Mouse (Mus musculus) bone marrow, adult 2 months (tissue): ENCODE measurements around the gene Gpd2. TPM values are rescaled to one million over a fixed set of nuclear protein-coding genes. Genes with fewer than 3 reads are reported as not detected.

ENCODE experiments used
- H3K27ac ChIP-seq: fragments of 200-500 bp; 2 replicates; pipeline ENCODE4 v1.5.1; 2012; ENCODE audit warnings: low read depth, mild to moderate bottlenecking, control low read depth, inconsistent platforms, low read length; ENCODE audit not compliant: control insufficient read depth, poor library complexity, insufficient read depth
- H3K4me1 ChIP-seq: fragments of 200-500 bp; 2 replicates; pipeline ENCODE4 v1.6.1; 2011; ENCODE audit warnings: low read length; ENCODE audit not compliant: control insufficient read depth, insufficient read depth
- H3K4me3 ChIP-seq: fragments of 200-500 bp; replicated peaks from 2 replicates; pipeline ENCODE3; 2011; ENCODE audit warnings: mild to moderate bottlenecking, low read depth, low read length, control low read depth; ENCODE audit not compliant: control insufficient read depth
- CTCF ChIP-seq: fragments of 200-500 bp; IDR thresholded peaks from 2 replicates; pipeline ENCODE4 v1.5.1; 2011; ENCODE audit warnings: low read length, control low read depth; ENCODE audit not compliant: control insufficient read depth, insufficient read depth
- POLR2A ChIP-seq: fragments of 200-500 bp; IDR thresholded peaks from 2 replicates; pipeline ENCODE4 v1.6.1; 2011; ENCODE audit warnings: low read depth, mild to moderate bottlenecking, control low read depth, low read length, borderline replicate concordance; ENCODE audit not compliant: control insufficient read depth
- WGBS: fragments of 180-500 bp; shearing (Covaris S2); methylation state at CpG from one replicate; pipeline ENCODE4 v1.1.7; 2018; 5-methylcytosine and 5-hydroxymethylcytosine counted together
- polyA plus RNA-seq: library from polyadenylated mRNA; stranded (reverse); fragments of >200 nt; gene quantifications from 2 replicates; pipeline ENCODE4 v1.2.4, GENCODE M21; 2011; ENCODE audit warnings: low replicate concordance; ENCODE audit not compliant: missing spikeins, insufficient read depth, insufficient read length

The Gpd2 gene
- polyA plus RNA-seq, 1 experiment, result 4.8 TPM

- H3K4me1 ChIP-seq, result no peaks in the 10 kb centered on the region; the same call in 1 of the 2 replicates
- TF ChIP-seq CTCF, result no peak
- no peak for TF ChIP-seq POLR2A
- H3K27ac ChIP-seq, result no peak overlapping the region
- WGBS, result 78% methylated on average over 7 of the region's 7 CpGs
- H3K4me3 ChIP-seq, result no peak overlapping the region
Observed at GRCm38 (mm10) chr2:57329327-57329726, 91.9 kb downstream of the Gpd2 start.

DNA sequence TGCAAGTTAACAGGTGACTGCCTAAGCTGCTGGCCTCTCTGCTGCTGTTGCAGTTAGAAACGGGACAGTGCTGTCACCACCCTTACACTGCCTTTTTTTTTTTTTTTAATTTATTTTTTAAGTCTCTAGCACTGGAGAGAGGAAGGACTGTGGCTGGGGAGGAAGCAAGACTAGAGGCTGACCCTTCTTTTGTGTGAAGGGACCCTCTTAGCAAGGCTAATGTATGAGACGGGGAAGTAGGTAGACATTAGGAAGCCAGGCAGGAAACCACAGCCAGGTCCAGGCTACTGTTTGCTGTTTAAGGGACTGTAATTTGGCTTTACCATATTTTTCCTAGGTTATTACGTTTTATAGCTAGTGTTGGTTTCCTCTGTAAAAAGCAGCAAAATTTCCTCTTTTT, 93.4 kb downstream of the Gpd2 start:
- TF ChIP-seq POLR2A, result no peak
- no peak for TF ChIP-seq CTCF
- WGBS, result 4% methylated on average over 3 of the region's 3 CpGs
- Histone ChIP-seq H3K4me3 (no peak overlapping the region), H3K27ac (no peak overlapping the region), H3K4me1 (no peaks in the 10 kb centered on the region; the same call in 1 of the 2 replicates)

DNA sequence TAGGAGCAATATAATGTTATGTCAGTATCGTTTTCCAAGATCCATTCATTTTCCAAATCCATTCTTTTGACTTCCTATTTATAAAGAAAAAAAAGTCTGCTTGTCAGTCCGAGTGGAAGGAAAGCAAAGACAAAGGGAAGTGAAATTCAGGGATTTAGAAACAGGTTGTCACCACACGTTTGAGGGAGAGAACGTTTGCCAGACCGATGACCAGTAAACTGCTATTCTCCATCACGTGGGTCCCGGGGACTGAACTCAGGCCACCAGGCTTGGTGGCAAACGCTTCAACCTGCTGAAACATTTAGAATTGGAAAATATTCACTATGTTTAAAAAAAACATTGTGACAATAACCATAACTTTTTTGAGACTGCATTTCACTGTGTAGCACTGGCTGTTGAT, 93.8 kb downstream of the Gpd2 start:
- no peak overlapping the region for H3K27ac ChIP-seq
- no peaks in the 10 kb centered on the region; the same call in 1 of the 2 replicates for H3K4me1 ChIP-seq
- no peak overlapping the region for H3K4me3 ChIP-seq
- WGBS, result 25% methylated on average over 8 of the region's 8 CpGs
- TF ChIP-seq CTCF (no peak), POLR2A (no peak)

DNA sequence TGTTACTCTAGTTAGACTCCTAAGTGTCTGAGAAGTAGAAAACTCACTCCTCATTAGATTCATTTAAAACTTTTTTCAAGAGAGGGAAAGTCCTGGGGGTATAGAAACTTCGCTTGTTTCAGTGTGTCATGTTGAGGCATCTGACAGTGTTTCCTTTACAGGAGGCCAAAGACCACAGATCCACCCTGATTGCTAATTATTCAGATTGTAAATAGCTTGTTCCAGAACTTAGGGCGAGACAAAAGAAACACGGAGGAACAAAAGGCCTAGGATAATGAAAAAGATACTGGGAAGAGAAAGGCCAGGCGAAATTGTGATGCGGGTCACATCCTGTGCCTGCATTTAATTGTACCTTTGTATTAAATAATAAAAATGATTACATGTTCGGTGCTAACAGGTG, 96.0 kb downstream of the Gpd2 start:
- H3K27ac ChIP-seq, result no peak overlapping the region
- no peak for TF ChIP-seq CTCF
- no peak for TF ChIP-seq POLR2A
- no peaks in the 10 kb centered on the region; the same call in 1 of the 2 replicates for H3K4me1 ChIP-seq
- no peak overlapping the region for H3K4me3 ChIP-seq
- WGBS, result 86% methylated on average over 6 of the region's 6 CpGs

DNA sequence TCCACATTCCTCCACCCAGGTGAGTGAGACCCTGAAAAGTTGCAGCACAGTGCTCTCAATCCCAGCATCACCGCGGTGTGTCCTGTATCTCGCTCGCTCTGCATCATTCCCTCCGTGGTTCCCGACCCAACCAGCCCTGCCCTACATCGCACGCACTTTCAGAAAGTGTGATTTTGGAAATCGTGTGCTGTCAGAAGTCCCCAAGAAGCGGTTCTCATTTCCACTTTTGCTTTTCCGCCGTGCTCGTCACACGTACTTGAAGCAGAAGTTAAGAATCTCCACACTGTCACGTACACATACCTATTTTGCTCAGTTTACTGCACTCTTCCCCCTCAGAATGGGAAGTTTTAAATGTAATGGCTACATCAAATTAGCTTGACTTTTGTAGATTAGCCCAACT, 98.0 kb downstream of the Gpd2 start:
- no peak overlapping the region for H3K4me3 ChIP-seq
- H3K27ac ChIP-seq, result no peak overlapping the region
- no peaks in the 10 kb centered on the region; the same call in 1 of the 2 replicates for H3K4me1 ChIP-seq
- TF ChIP-seq POLR2A, result no peak
- TF ChIP-seq CTCF, result no peak
- 87% methylated on average over 15 of the region's 15 CpGs for WGBS

DNA sequence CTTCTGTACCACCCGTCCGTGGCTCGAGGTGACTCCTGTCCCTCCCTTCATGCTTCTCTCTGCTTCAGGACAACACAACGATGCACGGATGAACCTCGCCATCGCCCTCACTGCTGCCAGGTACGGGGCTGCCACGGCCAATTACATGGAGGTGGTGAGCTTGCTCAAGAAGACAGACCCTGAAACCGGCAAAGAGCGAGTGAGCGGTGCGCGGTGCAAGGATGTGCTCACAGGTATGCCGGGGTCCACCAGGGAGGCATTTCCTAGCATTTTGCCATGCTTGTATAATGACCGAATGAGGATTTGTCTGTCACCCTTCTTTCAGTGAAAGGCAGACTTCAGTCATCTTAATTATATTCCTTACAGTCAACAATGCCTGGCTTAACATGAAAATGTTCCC, 101.3 kb downstream of the Gpd2 start:
- no peaks in the 10 kb centered on the region for H3K4me1 ChIP-seq
- H3K27ac ChIP-seq, result no peak overlapping the region
- TF ChIP-seq POLR2A, result no peak
- TF ChIP-seq CTCF, result no peak
- H3K4me3 ChIP-seq, result no peak overlapping the region
- 93% methylated on average over 16 of the region's 16 CpGs for WGBS

- Histone ChIP-seq H3K4me1 (no peaks in the 10 kb centered on the region), H3K27ac (no peak overlapping the region), H3K4me3 (no peak overlapping the region)
- 72% methylated on average over 1 of the region's 1 CpGs for WGBS
- TF ChIP-seq POLR2A (no peak), CTCF (no peak)
Observed at GRCm38 (mm10) chr2:57342910-57343309, 105.5 kb downstream of the Gpd2 start.

DNA sequence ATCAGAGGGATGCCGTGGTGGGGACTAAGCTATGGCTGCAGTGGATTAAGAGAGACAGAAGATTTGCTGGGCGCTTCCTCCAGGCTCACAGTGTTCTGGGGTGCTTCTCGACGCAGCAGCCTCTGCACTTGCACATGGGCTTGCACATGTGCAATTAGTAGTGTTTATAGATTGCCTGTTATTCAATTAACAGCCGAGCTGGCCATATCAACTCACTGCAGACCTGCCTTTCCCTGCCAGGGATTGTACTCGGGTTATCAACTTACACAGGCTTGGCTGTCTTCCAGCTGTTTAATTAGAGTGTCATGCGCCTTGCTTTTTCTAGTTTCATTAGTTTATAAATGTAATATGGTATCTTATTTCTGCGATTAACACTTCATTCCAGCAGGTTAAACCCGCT, 113.2 kb downstream of the Gpd2 start:
- WGBS, result 62% methylated on average over 9 of the region's 9 CpGs
- TF ChIP-seq CTCF, result no peak
- no peak for TF ChIP-seq POLR2A
- no peaks in the 10 kb centered on the region for H3K4me1 ChIP-seq
- H3K4me3 ChIP-seq, result no peak overlapping the region
- no peak overlapping the region for H3K27ac ChIP-seq

DNA sequence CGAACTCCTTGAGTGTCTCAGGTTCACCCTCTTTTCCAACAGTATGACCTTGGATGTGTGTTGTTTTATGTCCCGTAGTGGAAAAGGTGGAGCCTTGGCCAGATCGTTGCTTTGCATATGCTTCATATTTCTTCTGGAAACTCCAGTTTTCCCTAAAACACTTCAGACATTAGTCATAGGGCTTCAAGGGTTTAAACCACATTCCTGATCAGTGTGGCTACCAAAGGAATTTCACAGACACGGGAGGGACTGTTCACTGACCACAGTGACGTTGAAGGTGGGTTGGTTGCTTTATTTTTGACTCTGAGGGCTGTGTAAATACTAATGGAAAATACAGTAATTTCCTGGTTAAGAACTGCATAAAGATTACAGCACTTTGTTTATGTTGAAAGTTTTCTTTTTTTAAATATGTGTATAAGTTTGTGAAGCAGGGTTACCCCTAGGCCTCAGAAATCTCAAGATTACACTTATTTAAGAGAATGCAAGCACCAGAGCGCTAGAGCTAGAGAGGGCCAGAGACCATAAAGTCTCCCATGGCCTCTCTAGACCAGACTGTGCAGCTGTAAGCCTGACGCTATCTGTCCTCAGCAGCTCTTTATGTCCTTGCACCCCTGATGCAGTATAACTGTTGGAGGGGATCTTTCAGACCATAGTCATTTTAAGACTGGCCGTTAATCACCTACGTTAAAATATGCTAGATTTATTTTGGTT, 116.4 kb downstream of the Gpd2 start:
- TF ChIP-seq POLR2A (no peak), CTCF (no peak)
- H3K4me1 ChIP-seq, result no peaks in the 10 kb centered on the region
- no peak overlapping the region for H3K27ac ChIP-seq
- 85% methylated on average over 9 of the region's 9 CpGs for WGBS
- no peak overlapping the region for H3K4me3 ChIP-seq
